Mouse (Mus musculus): ENCODE measurements around the gene Hps5. TPM values are rescaled to one million over a fixed set of nuclear protein-coding genes. Genes with fewer than 3 reads are reported as not detected.

Gene Hps5
- total and polyA plus RNA-seq, 2 experiments from 2014 or later = 6.3 to 7.9 TPM

DNA sequence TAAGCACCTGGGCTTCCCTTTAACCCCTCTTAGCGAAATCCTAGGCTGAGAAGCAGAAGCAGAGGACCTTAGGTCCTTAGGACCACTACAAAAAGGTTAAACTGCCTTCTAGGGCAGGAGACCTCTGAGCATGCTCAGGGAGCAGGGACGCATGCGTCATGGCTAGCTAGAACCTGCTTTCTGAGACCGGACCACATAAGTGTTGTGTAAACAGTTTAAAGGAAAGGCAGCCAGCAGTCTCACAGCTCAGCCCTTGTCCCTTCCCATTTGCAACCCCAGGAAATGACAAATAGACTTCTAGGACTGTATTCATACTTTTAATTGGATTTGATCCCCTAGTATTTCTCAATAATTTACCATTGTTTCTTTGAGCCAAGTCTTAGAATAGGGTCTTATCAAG, 44.5 kb upstream of the Hps5 start:
- ATAC-seq (ENCODE audit: insufficient read depth, low read depth) (no peak), DNase-seq (ENCODE audit: low spot score) (no peak)
- no peaks in the 10 kb centered on the region for H3K36me3 ChIP-seq (replicated peaks; ENCODE audit: control insufficient read depth, insufficient read depth, low read length)
- no peaks in the 10 kb centered on the region for H3K9me3 ChIP-seq (replicated peaks; ENCODE audit: control insufficient read depth, low read length)
- no peak overlapping the region for H3K9ac ChIP-seq (replicated peaks; ENCODE audit: low read depth, low read length)
- 73% methylated on average over 4 of the region's 4 CpGs for WGBS
- H3K4me3 ChIP-seq (ENCODE audit: low read depth, low read length) = no peak overlapping the region
- no peaks in the 10 kb centered on the region for H3K27me3 ChIP-seq (ENCODE audit: control insufficient read depth, insufficient read depth, low read length)
- no peak overlapping the region for H3K4me2 ChIP-seq (ENCODE audit: low read depth, low read length)
- no peak overlapping the region for H3K27ac ChIP-seq (ENCODE audit: low read depth)
- peaks cover 24% of the 10 kb centered on the region for H3K4me1 ChIP-seq (ENCODE audit: control insufficient read depth, insufficient read depth)
- TF ChIP-seq CTCF (IDR thresholded peaks at IDR 0.05; ENCODE audit: low read depth) (no peak), EP300 (IDR thresholded peaks at IDR 0.05; ENCODE audit: low read depth) (no peak)

DNA sequence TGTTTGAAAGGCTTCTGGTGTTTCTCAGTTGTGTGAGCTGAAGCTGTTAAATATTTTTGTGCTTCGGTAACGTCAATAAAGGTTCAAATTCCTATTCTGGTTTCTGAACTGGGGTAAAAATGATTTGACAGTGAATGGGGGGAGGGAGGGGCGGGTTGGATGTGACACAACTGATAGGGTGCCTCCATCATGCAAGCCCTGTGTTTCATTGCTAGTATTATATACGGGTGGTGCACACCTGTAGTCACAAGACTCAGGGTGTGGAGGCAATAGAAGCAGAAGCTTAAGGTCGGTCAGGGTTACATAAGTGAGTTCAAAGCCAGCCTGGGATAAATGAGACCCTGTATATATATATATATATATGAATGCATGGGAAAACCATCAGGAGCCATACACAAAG, 44.0 kb upstream of the Hps5 start:
- Histone ChIP-seq H3K27ac (ENCODE audit: low read depth) (peak overlapping the region; percentile 84; the same call in 1 of the 2 replicates), H3K4me1 (ENCODE audit: control insufficient read depth, insufficient read depth) (peaks cover 19% of the 10 kb centered on the region), H3K4me3 (ENCODE audit: low read depth, low read length) (no peak overlapping the region), H3K27me3 (ENCODE audit: control insufficient read depth, insufficient read depth, low read length) (no peaks in the 10 kb centered on the region), H3K36me3 (replicated peaks; ENCODE audit: control insufficient read depth, insufficient read depth, low read length) (no peaks in the 10 kb centered on the region), H3K9me3 (replicated peaks; ENCODE audit: control insufficient read depth, low read length) (no peaks in the 10 kb centered on the region), H3K9ac (replicated peaks; ENCODE audit: low read depth, low read length) (no peak overlapping the region), H3K4me2 (ENCODE audit: low read depth, low read length) (no peak overlapping the region)
- TF ChIP-seq EP300 (IDR thresholded peaks at IDR 0.05; ENCODE audit: low read depth) (no peak), CTCF (IDR thresholded peaks at IDR 0.05; ENCODE audit: low read depth) (no peak)
- 80% methylated on average over 5 of the region's 5 CpGs for WGBS
- no peak for DNase-seq (ENCODE audit: low spot score)
- no peak for ATAC-seq (ENCODE audit: insufficient read depth, low read depth)

DNA sequence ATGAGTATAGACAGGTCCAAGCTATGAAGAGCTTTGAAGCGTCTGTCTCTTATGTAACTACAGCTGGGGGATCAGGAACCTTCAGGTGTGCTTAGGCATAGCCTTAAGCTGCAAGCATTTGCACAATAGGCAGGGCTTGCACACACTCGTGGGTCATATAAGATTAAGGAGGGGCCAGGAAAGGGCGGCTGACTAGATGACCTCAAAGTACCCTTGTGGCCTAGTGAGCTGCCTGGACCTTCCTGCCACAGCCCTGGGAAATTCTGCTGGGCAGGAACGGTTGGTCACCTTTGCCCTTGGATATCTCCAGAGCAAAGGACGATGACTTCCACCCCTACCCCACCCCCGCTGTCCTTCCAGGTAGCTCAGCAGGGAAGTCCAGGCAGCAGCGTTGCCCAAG, 43.6 kb upstream of the Hps5 start:
- H3K4me2 ChIP-seq (ENCODE audit: low read depth, low read length) = peak overlapping the region; percentile 33; the same call in 1 of the 2 replicates
- TF ChIP-seq EP300 (IDR thresholded peaks at IDR 0.05; ENCODE audit: low read depth) (no peak), CTCF (IDR thresholded peaks at IDR 0.05; ENCODE audit: low read depth) (no peak)
- no peaks in the 10 kb centered on the region for H3K36me3 ChIP-seq (replicated peaks; ENCODE audit: control insufficient read depth, insufficient read depth, low read length)
- H3K4me1 ChIP-seq (ENCODE audit: control insufficient read depth, insufficient read depth) = peaks cover 17% of the 10 kb centered on the region
- no peaks in the 10 kb centered on the region for H3K27me3 ChIP-seq (ENCODE audit: control insufficient read depth, insufficient read depth, low read length)
- H3K27ac ChIP-seq (ENCODE audit: low read depth) = peak overlapping the region; percentile 84
- WGBS = 33% methylated on average over 7 of the region's 7 CpGs
- DNase-seq (ENCODE audit: low spot score) (no peak), ATAC-seq (ENCODE audit: insufficient read depth, low read depth) (no peak)
- no peak overlapping the region for H3K9ac ChIP-seq (replicated peaks; ENCODE audit: low read depth, low read length)
- H3K9me3 ChIP-seq (replicated peaks; ENCODE audit: control insufficient read depth, low read length) = no peaks in the 10 kb centered on the region
- H3K4me3 ChIP-seq (ENCODE audit: low read depth, low read length) = no peak overlapping the region

DNA sequence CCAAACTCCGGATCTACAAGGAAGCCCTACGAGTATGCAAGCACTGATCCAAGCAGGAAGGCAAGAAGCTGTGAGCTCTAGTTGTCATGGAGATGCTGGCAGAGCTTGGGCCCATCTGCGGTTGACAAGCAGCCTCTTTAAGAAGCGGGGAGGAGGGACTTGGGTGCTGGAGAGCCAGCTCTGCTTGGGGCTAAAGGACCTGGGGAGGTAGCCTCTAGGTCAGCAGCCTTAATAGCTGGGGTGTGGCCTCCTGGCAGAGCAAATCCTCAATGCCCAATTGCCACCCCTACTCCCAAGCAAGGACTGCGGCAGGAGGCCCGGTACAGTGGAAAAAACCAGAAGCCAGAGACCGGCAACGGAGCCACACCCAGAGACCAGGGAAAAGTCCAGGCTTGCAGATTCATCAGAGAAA, 43.0 kb upstream of the Hps5 start:
- ATAC-seq (ENCODE audit: insufficient read depth, low read depth) (peak; percentile 73), DNase-seq (ENCODE audit: low spot score) (peak; percentile 72)
- no peak overlapping the region for H3K4me3 ChIP-seq (ENCODE audit: low read depth, low read length)
- H3K27ac ChIP-seq (ENCODE audit: low read depth) = peak overlapping the region; percentile 84
- TF ChIP-seq EP300 (IDR thresholded peaks at IDR 0.05; ENCODE audit: low read depth) (no peak), CTCF (IDR thresholded peaks at IDR 0.05; ENCODE audit: low read depth) (no peak)
- H3K36me3 ChIP-seq (replicated peaks; ENCODE audit: control insufficient read depth, insufficient read depth, low read length) = no peaks in the 10 kb centered on the region
- peak overlapping the region; percentile 33 for H3K4me2 ChIP-seq (ENCODE audit: low read depth, low read length)
- H3K9me3 ChIP-seq (replicated peaks; ENCODE audit: control insufficient read depth, low read length) = no peaks in the 10 kb centered on the region
- 23% methylated on average over 8 of the region's 8 CpGs for WGBS
- H3K9ac ChIP-seq (replicated peaks; ENCODE audit: low read depth, low read length) = no peak overlapping the region
- H3K27me3 ChIP-seq (ENCODE audit: control insufficient read depth, insufficient read depth, low read length) = no peaks in the 10 kb centered on the region
- peaks cover 17% of the 10 kb centered on the region for H3K4me1 ChIP-seq (ENCODE audit: control insufficient read depth, insufficient read depth)

DNA sequence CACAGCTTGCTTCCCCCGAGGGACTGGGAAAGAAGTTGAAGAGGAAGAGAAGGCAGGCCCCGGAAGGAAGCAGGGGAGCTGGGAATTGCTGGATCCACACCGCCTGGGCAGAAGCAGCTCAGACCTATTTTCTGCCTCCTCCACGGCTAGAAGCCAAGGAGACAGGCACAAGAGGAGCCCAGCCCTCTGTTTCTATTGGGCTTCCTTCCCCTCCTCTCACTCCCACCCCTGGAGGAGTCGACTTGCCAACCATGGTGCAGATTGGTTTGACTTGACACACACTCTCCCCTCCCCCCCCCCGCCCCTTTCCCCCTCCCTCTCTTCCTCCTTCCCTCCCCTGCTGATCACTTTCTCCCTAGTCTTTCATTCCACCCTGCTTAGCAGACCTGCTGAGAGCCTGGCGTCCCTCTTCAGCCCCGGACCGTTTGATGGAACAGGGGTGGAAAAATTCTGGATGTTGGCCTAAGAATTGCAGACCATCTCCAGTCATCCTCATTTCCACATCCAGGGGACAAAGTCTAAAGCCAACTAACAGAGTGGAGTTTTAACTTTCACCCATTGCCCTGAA, 42.3 kb upstream of the Hps5 start:
- Histone ChIP-seq H3K4me3 (ENCODE audit: low read depth, low read length) (no peak overlapping the region), H3K27ac (ENCODE audit: low read depth) (peak overlapping the region; percentile 84), H3K27me3 (ENCODE audit: control insufficient read depth, insufficient read depth, low read length) (no peaks in the 10 kb centered on the region), H3K4me1 (ENCODE audit: control insufficient read depth, insufficient read depth) (peaks cover 17% of the 10 kb centered on the region), H3K9ac (replicated peaks; ENCODE audit: low read depth, low read length) (no peak overlapping the region), H3K9me3 (replicated peaks; ENCODE audit: control insufficient read depth, low read length) (no peaks in the 10 kb centered on the region), H3K36me3 (replicated peaks; ENCODE audit: control insufficient read depth, insufficient read depth, low read length) (no peaks in the 10 kb centered on the region), H3K4me2 (ENCODE audit: low read depth, low read length) (peak overlapping the region; percentile 33)
- ATAC-seq (ENCODE audit: insufficient read depth, low read depth) (peak; percentile 57), DNase-seq (ENCODE audit: low spot score) (peak; percentile 65)
- 12% methylated on average over 8 of the region's 9 CpGs for WGBS
- TF ChIP-seq EP300 (IDR thresholded peaks at IDR 0.05; ENCODE audit: low read depth) (no peak), CTCF (IDR thresholded peaks at IDR 0.05; ENCODE audit: low read depth) (no peak)

DNA sequence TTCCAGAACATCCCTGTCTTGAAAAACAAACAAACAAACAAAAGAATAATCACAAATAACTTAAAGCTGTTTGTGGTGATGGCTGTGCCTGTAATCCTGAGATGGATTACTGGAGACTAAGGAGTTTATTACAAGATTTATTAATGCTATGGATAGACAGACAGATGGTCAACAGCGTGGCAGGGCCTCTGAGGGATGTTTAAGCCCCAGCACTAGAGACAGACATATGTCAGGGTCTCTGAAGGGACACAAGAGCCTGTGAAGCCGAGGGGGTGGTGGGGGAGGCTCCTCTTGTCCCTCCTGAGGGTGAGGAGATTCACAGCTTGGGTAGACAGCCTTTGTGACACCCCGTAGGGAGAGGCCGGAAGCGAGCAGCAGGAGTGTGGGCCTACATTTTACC, 41.2 kb upstream of the Hps5 start:
- Histone ChIP-seq H3K9ac (replicated peaks; ENCODE audit: low read depth, low read length) (no peak overlapping the region), H3K9me3 (replicated peaks; ENCODE audit: control insufficient read depth, low read length) (no peaks in the 10 kb centered on the region), H3K36me3 (replicated peaks; ENCODE audit: control insufficient read depth, insufficient read depth, low read length) (no peaks in the 10 kb centered on the region), H3K4me2 (ENCODE audit: low read depth, low read length) (no peak overlapping the region), H3K27ac (ENCODE audit: low read depth) (no peak overlapping the region), H3K4me3 (ENCODE audit: low read depth, low read length) (no peak overlapping the region), H3K27me3 (ENCODE audit: control insufficient read depth, insufficient read depth, low read length) (no peaks in the 10 kb centered on the region), H3K4me1 (ENCODE audit: control insufficient read depth, insufficient read depth) (peaks cover 17% of the 10 kb centered on the region)
- DNase-seq (ENCODE audit: low spot score) (no peak), ATAC-seq (ENCODE audit: insufficient read depth, low read depth) (no peak)
- WGBS = 77% methylated on average over 5 of the region's 5 CpGs
- TF ChIP-seq EP300 (IDR thresholded peaks at IDR 0.05; ENCODE audit: low read depth) (no peak), CTCF (IDR thresholded peaks at IDR 0.05; ENCODE audit: low read depth) (no peak)

Data from heart, postnatal 0 days (tissue).